Mouse (Mus musculus): ENCODE measurements around the gene Ndufb10. TPM values are rescaled to one million over a fixed set of nuclear protein-coding genes. Genes with fewer than 3 reads are reported as not detected.

Gene Ndufb10
- total RNA-seq, 2 experiments from 2014 or later: 184 to 189 TPM

GRCm38 (mm10) chr17:24677500-24678080 lies 46.7 kb downstream of the Ndufb10 start:
- intact Hi-C loops (cut with DNase I): no loop called here
- no peak for DNase-seq (ENCODE audit: low spot score in 2 of 2)

GRCm38 (mm10) chr17:24676877-24677276 lies 47.4 kb downstream of the Ndufb10 start:
- no peak for DNase-seq (ENCODE audit: low spot score in 2 of 2)
- intact Hi-C loops (cut with DNase I): no loop called here

- DNase-seq (ENCODE audit: low spot score in 2 of 2): peak; percentile 75 to 87
- intact Hi-C loops (cut with DNase I): no loop called here
Measured at GRCm38 (mm10) chr17:24676187-24676586, 48.1 kb downstream of the Ndufb10 start.

GRCm38 (mm10) chr17:24674277-24674676 lies 50.0 kb downstream of the Ndufb10 start:
- DNase-seq (ENCODE audit: low spot score in 2 of 2): peak; percentile 49 to 53
- intact Hi-C loops (cut with DNase I): no loop called here

DNA sequence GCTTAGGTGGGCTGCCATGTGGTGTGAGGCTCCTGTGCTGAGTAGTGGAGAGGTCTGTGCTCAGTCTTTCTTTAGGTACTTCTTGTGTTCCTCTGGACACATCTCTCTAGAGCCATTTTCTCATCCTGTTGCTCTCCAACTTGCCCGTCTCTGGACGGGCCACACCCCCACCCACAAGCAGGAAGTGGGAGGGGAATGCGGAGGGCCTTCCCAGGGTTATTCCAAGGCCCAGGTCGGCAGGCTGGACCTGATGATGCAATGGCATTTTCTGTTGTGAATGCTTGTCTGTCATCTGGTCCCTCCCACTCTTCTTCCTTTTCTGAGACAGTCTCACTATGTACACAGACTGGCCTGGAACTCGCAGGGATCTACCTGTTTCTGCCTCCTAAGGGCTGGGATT lies 52.1 kb downstream of the Ndufb10 start:
- intact Hi-C loops (cut with DNase I): no loop called here
- no peak for DNase-seq (ENCODE audit: low spot score in 2 of 2)

Other genes with a start within 250 kb of the Ndufb10 start
- gene Mlst8, start 245.4 kb downstream of the Ndufb10 start, total RNA-seq (2021): 10 to 100 TPM; 32.3 to 36.9 TPM
- 100 to 1,000 TPM; 134 to 145 TPM for gene Caskin1, start 235.9 kb downstream of the Ndufb10 start, total RNA-seq (2021)
- 10 to 100 TPM; 86.8 to 91.7 TPM for gene Traf7, start 196.5 kb downstream of the Ndufb10 start, total RNA-seq (2021)
- gene Rab26, start 190.3 kb downstream of the Ndufb10 start, total RNA-seq (2021): 10 to 100 TPM; 36.2 to 40.4 TPM
- 10 to 100 TPM; 68.6 to 78.7 TPM for gene Pkd1, start 174.6 kb downstream of the Ndufb10 start, total RNA-seq (2021)
- gene Tsc2, start 91.8 kb downstream of the Ndufb10 start, total RNA-seq (2021): 100 to 1,000 TPM; 122 to 130 TPM
- 1 to 10 TPM; 4.4 to 5.0 TPM for gene Nthl1, start 91.8 kb downstream of the Ndufb10 start, total RNA-seq (2021)
- gene Slc9a3r2, start 74.2 kb downstream of the Ndufb10 start, total RNA-seq (2021): 10 to 100 TPM; 52.6 to 53.0 TPM
- gene Npw, start 66.0 kb downstream of the Ndufb10 start, total RNA-seq (2021): 1 to 10 TPM in 1 of 2 experiments, under 1 TPM in 1; 0.95 to 1.4 TPM
- gene Zfp598, start 54.8 kb downstream of the Ndufb10 start, total RNA-seq (2021): 10 to 100 TPM; 37.9 to 39.3 TPM
- gene Syngr3, start 34.5 kb downstream of the Ndufb10 start, total RNA-seq (2021): 100 to 1,000 TPM; 228 to 245 TPM
- gene Gfer, start 28.3 kb downstream of the Ndufb10 start, total RNA-seq (2021): 10 to 100 TPM; 19.0 to 19.1 TPM
- 1 to 10 TPM; 2.5 to 3.6 TPM for gene Noxo1, start 28.2 kb downstream of the Ndufb10 start, total RNA-seq (2021)
- 10 to 100 TPM; 28.5 to 29.2 TPM for gene Tbl3, start 16.8 kb downstream of the Ndufb10 start, total RNA-seq (2021)
- gene Rnf151, start 6.4 kb downstream of the Ndufb10 start, total RNA-seq (2021): not detected
- gene Rps2, start 6.4 kb downstream of the Ndufb10 start, total RNA-seq (2021): 100 to 1,000 TPM; 492 to 494 TPM
- gene Rpl3l, start 3.3 kb upstream of the Ndufb10 start, total RNA-seq (2021): under 1 TPM; 0.35 to 0.38 TPM
- 10 to 100 TPM; 38.4 to 38.7 TPM for gene Msrb1, start 12.2 kb upstream of the Ndufb10 start, total RNA-seq (2021)
- gene Hs3st6, start 28.5 kb upstream of the Ndufb10 start, total RNA-seq (2021): under 1 TPM; 0.31 to 0.59 TPM
- not detected for gene Meiob, start 79.8 kb upstream of the Ndufb10 start, total RNA-seq (2021)
- 100 to 1,000 TPM; 120 to 135 TPM for gene Hagh, start 115.7 kb upstream of the Ndufb10 start, total RNA-seq (2021)
- gene Fahd1, start 125.9 kb upstream of the Ndufb10 start, total RNA-seq (2021): 10 to 100 TPM; 15.8 to 19.4 TPM
- not detected for gene Igfals, start 141.5 kb upstream of the Ndufb10 start, total RNA-seq (2021)
- gene Nubp2, start 161.9 kb upstream of the Ndufb10 start, total RNA-seq (2021): 10 to 100 TPM; 35.7 to 37.4 TPM
- 10 to 100 TPM; 53.5 to 55.5 TPM for gene Spsb3, start 162.2 kb upstream of the Ndufb10 start, total RNA-seq (2021)
- gene Eme2, start 170.6 kb upstream of the Ndufb10 start, total RNA-seq (2021): 10 to 100 TPM; 58.1 to 61.6 TPM
- 10 to 100 TPM; 67.5 to 73.1 TPM for gene Mrps34, start 170.6 kb upstream of the Ndufb10 start, total RNA-seq (2021)
- gene Nme3, start 172.0 kb upstream of the Ndufb10 start, total RNA-seq (2021): 10 to 100 TPM; 40.3 to 44.6 TPM
- 100 to 1,000 TPM; 315 to 321 TPM for gene Mapk8ip3, start 212.5 kb upstream of the Ndufb10 start, total RNA-seq (2021)
- 10 to 100 TPM in 1 of 2 experiments, 1 to 10 TPM in 1; 5.3 to 10.4 TPM for gene Jpt2, start 236.2 kb upstream of the Ndufb10 start, total RNA-seq (2021)

Measured in left cerebral cortex, postnatal 14 days (tissue).